Mouse (Mus musculus): ENCODE data around the gene Wwc1. TPM values are rescaled to one million over a fixed set of nuclear protein-coding genes. Genes with fewer than 3 reads are reported as not detected.

Wwc1 gene
- total and polyA plus RNA-seq, 2 experiments from 2014 or later: 13.8 to 21.2 TPM

DNA sequence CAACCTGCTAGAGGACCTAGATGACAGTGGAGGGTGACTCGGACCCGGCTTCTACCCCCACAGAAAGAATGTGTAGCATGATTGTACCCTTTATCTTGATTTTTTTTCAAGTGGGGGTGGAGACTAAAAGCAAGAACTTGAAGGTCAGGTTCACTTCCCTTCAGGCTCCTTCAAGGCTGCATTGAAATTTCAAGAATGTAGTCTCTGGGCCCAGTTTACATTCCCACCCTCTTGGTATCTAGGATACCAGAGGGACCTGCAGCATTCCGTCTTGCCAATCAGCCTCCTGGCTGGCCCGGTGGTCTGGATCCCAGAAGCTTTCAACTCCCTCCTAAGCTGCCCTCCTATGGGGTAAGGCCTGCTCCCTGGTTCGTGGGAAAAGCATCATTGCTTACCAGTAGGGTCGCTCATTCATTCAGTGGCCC is 31.9 kb downstream of the Wwc1 start:
- Histone ChIP-seq H3K4me3 (ENCODE audit: low read depth, low read length) (no peak overlapping the region), H3K27me3 (ENCODE audit: insufficient read depth, low read length) (no peaks in the 10 kb centered on the region), H3K9me3 (ENCODE audit: low read length) (no peaks in the 10 kb centered on the region), H3K36me3 (ENCODE audit: insufficient read depth) (no peaks in the 10 kb centered on the region), H3K4me1 (ENCODE audit: insufficient read depth) (no peaks in the 10 kb centered on the region), H3K27ac (ENCODE audit: low read depth, low read length) (no peak overlapping the region), H3K4me2 (ENCODE audit: low read depth) (no peak overlapping the region), H3K9ac (no peak overlapping the region)
- ATAC-seq (no peak), DNase-seq (no peak)
- WGBS: 13% methylated on average over 6 of the region's 6 CpGs
- no peak for TF ChIP-seq CTCF (IDR thresholded peaks at IDR 0.05; ENCODE audit: low read depth)

DNA sequence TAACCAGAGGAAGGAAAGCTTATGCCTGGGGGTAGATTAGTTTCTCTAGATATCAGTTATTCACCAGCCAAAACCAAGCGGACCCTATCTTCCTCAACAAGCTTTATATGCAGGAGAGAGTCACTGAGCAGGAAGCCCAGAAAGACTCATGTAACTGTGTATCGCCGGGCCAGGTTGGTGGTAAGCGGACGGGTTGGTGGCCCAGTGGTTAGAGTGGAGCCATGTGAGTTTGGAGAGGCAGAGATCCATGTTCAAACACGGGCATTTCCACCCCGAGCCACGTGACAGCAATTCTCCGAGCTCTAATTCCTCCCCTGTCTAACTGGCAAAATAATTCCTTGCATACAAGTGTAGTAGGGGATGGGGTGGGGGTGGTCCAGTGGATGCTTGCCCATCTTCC is 32.4 kb downstream of the Wwc1 start:
- Histone ChIP-seq H3K27me3 (ENCODE audit: insufficient read depth, low read length) (no peaks in the 10 kb centered on the region), H3K9me3 (ENCODE audit: low read length) (no peaks in the 10 kb centered on the region), H3K4me1 (ENCODE audit: insufficient read depth) (no peaks in the 10 kb centered on the region), H3K27ac (ENCODE audit: low read depth, low read length) (no peak overlapping the region), H3K4me3 (ENCODE audit: low read depth, low read length) (no peak overlapping the region), H3K36me3 (ENCODE audit: insufficient read depth) (no peaks in the 10 kb centered on the region), H3K4me2 (ENCODE audit: low read depth) (no peak overlapping the region), H3K9ac (no peak overlapping the region)
- TF ChIP-seq CTCF (IDR thresholded peaks at IDR 0.05; ENCODE audit: low read depth): no peak
- WGBS: 75% methylated on average over 9 of the region's 9 CpGs
- no peak for ATAC-seq
- DNase-seq: no peak

DNA sequence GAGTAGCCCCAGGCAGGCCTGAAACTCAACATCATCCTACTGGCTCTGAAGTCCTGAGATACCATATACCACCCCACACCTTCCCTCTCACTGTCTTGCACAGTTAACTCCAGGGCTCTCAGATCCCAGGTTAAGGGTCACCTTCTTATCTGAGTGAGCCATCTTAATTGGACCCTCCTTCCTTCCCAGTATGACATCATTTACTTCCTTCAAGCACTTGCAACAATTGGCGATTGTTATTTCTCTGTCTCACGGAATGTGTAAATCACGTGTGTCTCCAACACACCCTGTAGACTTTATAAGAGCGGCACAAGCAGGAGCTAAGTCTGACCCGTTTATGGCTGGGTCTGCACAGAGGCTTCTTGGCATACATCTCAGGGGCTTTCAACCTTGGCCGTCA is 35.1 kb downstream of the Wwc1 start:
- no peak overlapping the region for H3K4me3 ChIP-seq (ENCODE audit: low read depth, low read length)
- H3K36me3 ChIP-seq (ENCODE audit: insufficient read depth): no peaks in the 10 kb centered on the region
- WGBS: 63% methylated on average over 6 of the region's 6 CpGs
- DNase-seq: no peak
- H3K9me3 ChIP-seq (ENCODE audit: low read length): no peaks in the 10 kb centered on the region
- 0 out of 2 replicates have a peak, but pooled peaks cover 3% of the 10 kb centered on the region for H3K4me1 ChIP-seq (ENCODE audit: insufficient read depth)
- H3K27ac ChIP-seq (ENCODE audit: low read depth, low read length): no peak overlapping the region
- H3K27me3 ChIP-seq (ENCODE audit: insufficient read depth, low read length): no peaks in the 10 kb centered on the region
- no peak for TF ChIP-seq CTCF (IDR thresholded peaks at IDR 0.05; ENCODE audit: low read depth)
- H3K4me2 ChIP-seq (ENCODE audit: low read depth): no peak overlapping the region
- H3K9ac ChIP-seq: no peak overlapping the region
- ATAC-seq: no peak

DNA sequence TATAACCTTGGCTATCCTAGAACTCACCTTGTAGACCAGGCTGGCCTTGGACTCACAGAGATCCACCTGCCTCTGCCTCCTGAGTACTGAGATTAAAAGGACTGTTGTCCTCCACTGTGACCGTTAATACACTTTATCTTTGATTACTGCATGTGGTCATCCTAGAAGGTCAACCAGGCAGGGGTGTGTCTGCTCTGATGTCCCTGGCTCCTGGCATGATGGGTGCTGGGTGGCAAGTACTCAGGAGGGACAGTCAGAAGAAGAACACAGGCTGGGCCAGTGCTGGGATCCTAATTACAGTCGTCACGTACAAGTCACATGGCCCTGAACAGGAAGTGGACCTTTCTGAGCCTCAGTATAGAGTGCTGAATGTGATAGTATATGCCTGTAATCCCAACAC is 38.7 kb downstream of the Wwc1 start:
- H3K27ac ChIP-seq (ENCODE audit: low read depth, low read length): no peak overlapping the region
- no peak overlapping the region for H3K9ac ChIP-seq
- no peak for TF ChIP-seq CTCF (IDR thresholded peaks at IDR 0.05; ENCODE audit: low read depth)
- H3K9me3 ChIP-seq (ENCODE audit: low read length): no peaks in the 10 kb centered on the region
- no peak overlapping the region for H3K4me2 ChIP-seq (ENCODE audit: low read depth)
- WGBS: 86% methylated on average over 3 of the region's 3 CpGs
- 0 out of 2 replicates have a peak, but pooled peaks cover 3% of the 10 kb centered on the region for H3K4me1 ChIP-seq (ENCODE audit: insufficient read depth)
- ATAC-seq (no peak), DNase-seq (no peak)
- H3K4me3 ChIP-seq (ENCODE audit: low read depth, low read length): no peak overlapping the region
- H3K36me3 ChIP-seq (ENCODE audit: insufficient read depth): no peaks in the 10 kb centered on the region
- H3K27me3 ChIP-seq (ENCODE audit: insufficient read depth, low read length): no peaks in the 10 kb centered on the region

DNA sequence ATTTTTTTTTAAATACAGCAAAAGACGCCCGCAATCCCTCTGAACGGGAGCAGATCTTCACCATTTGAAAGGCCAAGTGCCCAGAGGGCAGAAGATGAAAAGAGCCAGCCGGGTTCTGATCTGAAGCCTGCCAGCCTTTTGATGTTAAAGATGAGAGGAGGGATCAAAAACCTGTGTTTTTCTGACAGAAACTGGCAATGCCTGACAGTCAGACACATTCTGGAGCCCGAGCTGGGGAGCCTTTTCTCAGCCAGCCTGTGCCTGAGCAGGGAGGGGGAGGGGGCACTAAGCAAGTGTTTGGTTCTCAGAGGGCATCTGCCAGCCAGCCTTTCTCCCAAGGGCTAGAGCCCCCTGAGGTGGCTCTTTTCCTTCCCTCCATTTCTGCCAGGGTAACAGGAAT is 39.3 kb downstream of the Wwc1 start:
- ATAC-seq: peak; percentile 80
- Histone ChIP-seq H3K27ac (ENCODE audit: low read depth, low read length) (no peak overlapping the region), H3K9ac (no peak overlapping the region), H3K4me2 (ENCODE audit: low read depth) (no peak overlapping the region), H3K27me3 (ENCODE audit: insufficient read depth, low read length) (no peaks in the 10 kb centered on the region), H3K36me3 (ENCODE audit: insufficient read depth) (no peaks in the 10 kb centered on the region), H3K4me3 (ENCODE audit: low read depth, low read length) (no peak overlapping the region), H3K4me1 (ENCODE audit: insufficient read depth) (0 out of 2 replicates have a peak, but pooled peaks cover 3% of the 10 kb centered on the region), H3K9me3 (ENCODE audit: low read length) (no peaks in the 10 kb centered on the region)
- peak; percentile 57 for DNase-seq
- TF ChIP-seq CTCF (IDR thresholded peaks at IDR 0.05; ENCODE audit: low read depth): no peak
- WGBS: 21% methylated on average over 5 of the region's 5 CpGs

DNA sequence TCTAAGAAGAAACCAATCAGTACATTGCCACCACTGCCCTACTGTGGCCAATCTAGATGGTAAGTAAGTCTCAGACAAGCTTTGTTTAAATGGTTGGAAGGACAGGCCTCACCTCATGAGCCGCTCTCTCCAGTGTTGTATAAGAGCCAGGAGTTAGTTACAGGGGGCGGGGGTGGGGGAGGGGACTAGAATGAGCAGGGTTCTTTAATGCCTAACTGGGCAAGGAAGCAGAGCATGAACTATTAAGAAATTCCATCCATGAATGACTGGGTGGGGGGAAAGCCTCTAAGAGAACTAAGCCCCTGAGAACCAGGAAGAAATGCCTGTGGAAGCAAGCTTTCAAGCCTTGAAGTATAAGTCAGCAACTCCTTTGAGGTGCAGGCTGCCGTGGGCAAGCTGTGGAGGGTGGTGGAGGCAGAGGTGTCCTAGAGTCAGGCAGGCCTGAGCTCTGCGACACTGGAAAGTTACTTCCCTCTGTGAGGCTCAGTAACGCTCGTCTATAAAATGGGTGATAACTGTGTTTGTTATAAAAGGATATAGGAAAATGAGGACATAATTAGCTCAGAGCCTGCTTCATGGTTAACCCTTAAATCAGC is 41.4 kb downstream of the Wwc1 start:
- 40% methylated on average over 6 of the region's 6 CpGs for WGBS
- ATAC-seq (no peak), DNase-seq (no peak)
- H3K27me3 ChIP-seq (ENCODE audit: insufficient read depth, low read length): no peaks in the 10 kb centered on the region
- no peak overlapping the region for H3K4me3 ChIP-seq (ENCODE audit: low read depth, low read length)
- H3K9ac ChIP-seq: no peak overlapping the region
- H3K36me3 ChIP-seq (ENCODE audit: insufficient read depth): no peaks in the 10 kb centered on the region
- no peaks in the 10 kb centered on the region for H3K9me3 ChIP-seq (ENCODE audit: low read length)
- H3K4me1 ChIP-seq (ENCODE audit: insufficient read depth): 0 out of 2 replicates have a peak, but pooled peaks cover 3% of the 10 kb centered on the region
- no peak for TF ChIP-seq CTCF (IDR thresholded peaks at IDR 0.05; ENCODE audit: low read depth)
- no peak overlapping the region for H3K27ac ChIP-seq (ENCODE audit: low read depth, low read length)
- H3K4me2 ChIP-seq (ENCODE audit: low read depth): no peak overlapping the region

DNA sequence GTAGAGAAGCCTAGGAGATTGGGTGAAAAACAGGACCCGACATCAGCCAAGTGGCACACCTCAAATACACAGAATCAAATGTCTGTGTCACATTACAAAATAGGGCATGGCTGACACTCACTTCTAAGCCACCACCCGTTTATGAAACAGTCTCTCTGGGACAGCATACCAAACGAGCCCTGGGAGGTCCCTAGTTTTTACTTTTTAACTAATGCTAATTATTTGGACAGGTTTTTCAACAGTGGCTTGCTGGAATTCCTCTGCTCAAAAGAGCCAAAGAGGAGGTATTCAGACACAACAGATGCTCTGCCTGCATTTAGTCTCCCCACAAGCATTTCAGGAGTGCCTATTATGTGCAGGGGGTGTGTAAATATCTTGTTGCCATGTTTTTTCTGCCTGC is 44.7 kb downstream of the Wwc1 start:
- no peaks in the 10 kb centered on the region for H3K27me3 ChIP-seq (ENCODE audit: insufficient read depth, low read length)
- ATAC-seq: no peak
- no peak overlapping the region for H3K9ac ChIP-seq
- no peak overlapping the region for H3K4me3 ChIP-seq (ENCODE audit: low read depth, low read length)
- no peak overlapping the region for H3K27ac ChIP-seq (ENCODE audit: low read depth, low read length)
- H3K36me3 ChIP-seq (ENCODE audit: insufficient read depth): no peaks in the 10 kb centered on the region
- no peak for TF ChIP-seq CTCF (IDR thresholded peaks at IDR 0.05; ENCODE audit: low read depth)
- no peak overlapping the region for H3K4me2 ChIP-seq (ENCODE audit: low read depth)
- DNase-seq: no peak
- 0 out of 2 replicates have a peak, but pooled peaks cover under 1% of the 10 kb centered on the region for H3K4me1 ChIP-seq (ENCODE audit: insufficient read depth)
- H3K9me3 ChIP-seq (ENCODE audit: low read length): no peaks in the 10 kb centered on the region
- WGBS: 33% methylated on average over 3 of the region's 3 CpGs
